Mouse (Mus musculus) heart, embryonic 14.5 days (tissue): ENCODE results near the gene Scd4. TPM values are rescaled to one million over a fixed set of nuclear protein-coding genes. Genes with fewer than 3 reads are reported as not detected.
A peak's percentile ranks its signal among the peaks of the same experiment; 100 is the strongest.

Source experiments
- ATAC-seq: fragments of 200-750 bp; cut with Nextera tagmentation; 2 replicates; pipeline ENCODE4 v1.8.0; 2017; ENCODE audit warnings: low read depth, moderate TSS enrichment; ENCODE audit not compliant: insufficient number of reproducible peaks, insufficient read depth, low FRiP score
- H3K27ac ChIP-seq, 2 experiments: fragments of 200-500 bp in 1 of 2; fragments of 300-500 bp in 1 of 2; sonication (generic) in 1 of 2; replicated peaks in 1 of 2; 2 replicates each; pipeline ENCODE4 v1.5.1; 2012 to 2014; ENCODE audit warnings: low read depth in 2 of 2, low read length in 2 of 2, control low read depth in 1 of 2, mild to moderate bottlenecking in 1 of 2, mixed read lengths in 1 of 2; ENCODE audit not compliant: control insufficient read depth in 1 of 2, insufficient read depth in 1 of 2
- H3K27me3 ChIP-seq: fragments of 300-500 bp; sonication (generic); 2 replicates; pipeline ENCODE4 v1.6.1; 2014; ENCODE audit warnings: mild to moderate bottlenecking, low read length, control low read depth; ENCODE audit not compliant: control insufficient read depth, insufficient read depth
- H3K36me3 ChIP-seq: fragments of 300-500 bp; sonication (generic); 2 replicates; pipeline ENCODE4 v1.6.1; 2014; ENCODE audit warnings: mild to moderate bottlenecking, control low read depth, low read length, mixed read lengths; ENCODE audit not compliant: control insufficient read depth, insufficient read depth
- H3K4me1 ChIP-seq, 2 experiments: fragments of 200-500 bp in 1 of 2; fragments of 300-500 bp in 1 of 2; sonication (generic) in 1 of 2; 2 replicates each; pipeline ENCODE4 v1.6.1; 2012 to 2014; ENCODE audit warnings: low read length in 2 of 2, control low read depth in 1 of 2, mixed read lengths in 1 of 2; ENCODE audit not compliant: control insufficient read depth in 2 of 2, insufficient read depth in 2 of 2
- H3K4me2 ChIP-seq: fragments of 300-500 bp; sonication (generic); 2 replicates; pipeline ENCODE4 v1.6.1; 2014; ENCODE audit warnings: mild to moderate bottlenecking, low read length
- H3K4me3 ChIP-seq, 2 experiments: fragments of 200-500 bp in 1 of 2; fragments of 300-500 bp in 1 of 2; sonication (generic) in 1 of 2; 2 replicates each; pipeline ENCODE4 v1.5.1; 2012 to 2014; ENCODE audit warnings: low read length in 2 of 2, mild to moderate bottlenecking in 2 of 2, control low read depth in 1 of 2, low read depth in 1 of 2, moderate library complexity in 1 of 2; ENCODE audit not compliant: control insufficient read depth in 1 of 2, insufficient read depth in 1 of 2
- H3K9ac ChIP-seq: fragments of 300-500 bp; sonication (generic); 2 replicates; pipeline ENCODE4 v1.6.1; 2014; ENCODE audit warnings: mild to moderate bottlenecking, low read length
- H3K9me3 ChIP-seq: fragments of 300-500 bp; sonication (generic); 2 replicates; pipeline ENCODE4 v1.6.1; 2016; ENCODE audit warnings: low read length, control low read depth; ENCODE audit not compliant: control insufficient read depth
- WGBS: fragments of 180-500 bp; shearing (Covaris S2); extraction: QIAGEN DNeasy Blood & Tissue Kit; methylation state at CpG from one replicate; pipeline ENCODE4 v1.1.7; 2014; 5-methylcytosine and 5-hydroxymethylcytosine counted together
- polyA plus RNA-seq: library from polyadenylated mRNA; unstranded; fragments of >200 nt; fragmentation: Nextera tagmentation; extraction: Ambion mirVana; gene quantifications from 2 replicates; pipeline ENCODE4 v1.2.1, GENCODE M21; 2014

Gene Scd4
- polyA plus RNA-seq, 1 experiment from 2014 or later: 2.1 TPM

GRCm38 (mm10) chr19:44295741-44296140 is 37.2 kb upstream of the Scd4 start:
- Histone ChIP-seq H3K9me3 (no peaks in the 10 kb centered on the region), H3K27ac (no peak overlapping the region), H3K27me3 (no peaks in the 10 kb centered on the region), H3K9ac (peak overlapping the region; percentile 85), H3K4me1 (peaks cover 45 to 73% of the 10 kb centered on the region in 2 experiments), H3K4me3 (peak overlapping the region; percentile 91 to 92), H3K36me3 (peaks cover 58% of the 10 kb centered on the region), H3K4me2 (peak overlapping the region; percentile 93)
- ATAC-seq: no peak; the same call in 1 of the 2 replicates
- 10% methylated on average over 4 of the region's 4 CpGs for WGBS

- H3K27ac ChIP-seq: no peak overlapping the region
- H3K9me3 ChIP-seq: no peaks in the 10 kb centered on the region
- H3K36me3 ChIP-seq: peaks cover 63% of the 10 kb centered on the region
- no peaks in the 10 kb centered on the region for H3K27me3 ChIP-seq
- H3K4me2 ChIP-seq: peak overlapping the region; percentile 93
- H3K9ac ChIP-seq: peak overlapping the region; percentile 85
- H3K4me1 ChIP-seq: peaks cover 46 to 78% of the 10 kb centered on the region in 2 experiments
- WGBS: 53% methylated on average over 7 of the region's 7 CpGs
- H3K4me3 ChIP-seq: peak overlapping the region; percentile 91 to 92
- no peak for ATAC-seq
These were observed 36.7 kb upstream of the Scd4 start for GRCm38 (mm10) chr19:44296186-44296585.

GRCm38 (mm10) chr19:44297068-44297760 is 35.7 kb upstream of the Scd4 start:
- H3K9ac ChIP-seq: peak overlapping the region; percentile 85
- peaks cover 46 to 73% of the 10 kb centered on the region in 2 experiments for H3K4me1 ChIP-seq
- H3K4me3 ChIP-seq: peak overlapping the region; percentile 39 to 91
- H3K4me2 ChIP-seq: peak overlapping the region; percentile 93
- ATAC-seq: no peak
- no peaks in the 10 kb centered on the region for H3K9me3 ChIP-seq
- 0 out of 4 replicates have a peak overlapping the region, but pooled peaks of 1 of the 2 experiments have one; percentile 6 for H3K27ac ChIP-seq
- peaks cover 73% of the 10 kb centered on the region for H3K36me3 ChIP-seq
- no peaks in the 10 kb centered on the region for H3K27me3 ChIP-seq
- WGBS: 61% methylated on average over 8 of the region's 8 CpGs

GRCm38 (mm10) chr19:44297862-44298261 is 35.0 kb upstream of the Scd4 start:
- Histone ChIP-seq H3K9ac (peak overlapping the region; percentile 85), H3K36me3 (peaks cover 80% of the 10 kb centered on the region), H3K27me3 (no peaks in the 10 kb centered on the region), H3K4me1 (peaks cover 40 to 66% of the 10 kb centered on the region in 2 experiments), H3K9me3 (no peaks in the 10 kb centered on the region), H3K27ac (no peak overlapping the region), H3K4me3 (peak overlapping the region in 1 of 2 experiments; percentile 91; a peak in 2 of 4 replicates), H3K4me2 (peak overlapping the region; percentile 93)
- WGBS: 89% methylated on average over 9 of the region's 9 CpGs
- ATAC-seq: no peak

- Histone ChIP-seq H3K9ac (peak overlapping the region; percentile 44; the same call in 1 of the 2 replicates), H3K36me3 (peaks cover 92% of the 10 kb centered on the region), H3K27me3 (no peaks in the 10 kb centered on the region), H3K4me1 (peaks cover 35 to 62% of the 10 kb centered on the region in 2 experiments), H3K27ac (no peak overlapping the region), H3K4me2 (peak overlapping the region; percentile 93; the same call in 1 of the 2 replicates), H3K4me3 (no peak overlapping the region), H3K9me3 (no peaks in the 10 kb centered on the region)
- WGBS: 90% methylated on average over 9 of the region's 9 CpGs
- no peak for ATAC-seq
These were observed 33.8 kb upstream of the Scd4 start for GRCm38 (mm10) chr19:44299078-44299477.

GRCm38 (mm10) chr19:44299902-44300301 is 33.0 kb upstream of the Scd4 start:
- Histone ChIP-seq H3K9ac (peak overlapping the region; percentile 11; the same call in 1 of the 2 replicates), H3K27ac (no peak overlapping the region)
- WGBS: 9% methylated on average over 6 of the region's 6 CpGs

GRCm38 (mm10) chr19:44300520-44300919 is 32.4 kb upstream of the Scd4 start:
- no peak overlapping the region for H3K4me3 ChIP-seq
- H3K27me3 ChIP-seq: no peaks in the 10 kb centered on the region
- ATAC-seq: no peak
- peaks cover 33 to 59% of the 10 kb centered on the region in 2 experiments for H3K4me1 ChIP-seq
- 80% methylated on average over 7 of the region's 7 CpGs for WGBS
- no peak overlapping the region for H3K4me2 ChIP-seq
- H3K27ac ChIP-seq: no peak overlapping the region
- H3K9me3 ChIP-seq: no peaks in the 10 kb centered on the region
- no peak overlapping the region for H3K9ac ChIP-seq
- peaks cover 100% of the 10 kb centered on the region for H3K36me3 ChIP-seq

More at GRCm38 (mm10) chr19:44299902-44300301, 33.0 kb upstream of the Scd4 start:
- peaks cover 35 to 62% of the 10 kb centered on the region in 2 experiments for H3K4me1 ChIP-seq
- no peak for ATAC-seq
- H3K4me3 ChIP-seq: no peak overlapping the region
- no peaks in the 10 kb centered on the region for H3K9me3 ChIP-seq
- H3K36me3 ChIP-seq: peaks cover 99% of the 10 kb centered on the region
- H3K27me3 ChIP-seq: no peaks in the 10 kb centered on the region
- peak overlapping the region; percentile 18; the same call in 1 of the 2 replicates for H3K4me2 ChIP-seq
